Mouse (Mus musculus) thymus, adult 2 months (tissue): ENCODE measurements at regions not wholly inside any gene's neighbourhood (a gene's known extent, or its start where the extent isn't known, plus 50 kb on each side); places are given as distances from the start of the nearest gene placed in this dataset.

Source experiments
- DNase-seq: peaks from one replicate; pipeline ENCODE4 v3.0.0; 2021
- H3K27ac ChIP-seq: fragments of 200-500 bp; 2 replicates; pipeline ENCODE4 v1.5.1; 2012; ENCODE audit warnings: low read length, control low read depth; ENCODE audit not compliant: control insufficient read depth, insufficient read depth
- H3K27me3 ChIP-seq: fragments of 200-500 bp; 2 replicates; pipeline ENCODE4 v1.6.1; 2012; ENCODE audit warnings: mild to moderate bottlenecking, low read length, moderate library complexity, mixed read lengths; ENCODE audit not compliant: control insufficient read depth, insufficient read depth
- H3K36me3 ChIP-seq: fragments of 200-500 bp; 2 replicates; pipeline ENCODE4 v1.6.1; 2012; ENCODE audit warnings: mild to moderate bottlenecking, low read length, moderate library complexity; ENCODE audit not compliant: control insufficient read depth, insufficient read depth
- H3K4me1 ChIP-seq: fragments of 200-500 bp; replicated peaks from 2 replicates; pipeline ENCODE4 v1.6.1; 2012; ENCODE audit warnings: low read length; ENCODE audit not compliant: control insufficient read depth, insufficient read depth
- H3K4me3 ChIP-seq: fragments of 200-500 bp; 2 replicates; pipeline ENCODE4 v1.5.1; 2012; ENCODE audit warnings: mild to moderate bottlenecking, low read length, control low read depth, moderate library complexity; ENCODE audit not compliant: control insufficient read depth, insufficient read depth
- CTCF ChIP-seq: fragments of 200-500 bp; IDR thresholded peaks from 2 replicates; pipeline ENCODE4 v1.5.1; 2012; ENCODE audit warnings: mild to moderate bottlenecking, control low read depth, low read length, moderate library complexity, borderline replicate concordance; ENCODE audit not compliant: control insufficient read depth, poor library complexity, insufficient read depth; ENCODE audit errors: extremely low read depth
- POLR2A ChIP-seq: fragments of 200-500 bp; IDR thresholded peaks from 2 replicates; pipeline ENCODE4 v1.6.1; 2012; ENCODE audit warnings: mild to moderate bottlenecking, low read length, control low read depth, moderate library complexity; ENCODE audit not compliant: control insufficient read depth, poor library complexity, insufficient read depth; ENCODE audit errors: extremely low read depth
- WGBS: fragments of 180-500 bp; shearing (Covaris S2); methylation state at CpG from one replicate; pipeline ENCODE4 v1.1.7; 2018; 5-methylcytosine and 5-hydroxymethylcytosine counted together

DNA sequence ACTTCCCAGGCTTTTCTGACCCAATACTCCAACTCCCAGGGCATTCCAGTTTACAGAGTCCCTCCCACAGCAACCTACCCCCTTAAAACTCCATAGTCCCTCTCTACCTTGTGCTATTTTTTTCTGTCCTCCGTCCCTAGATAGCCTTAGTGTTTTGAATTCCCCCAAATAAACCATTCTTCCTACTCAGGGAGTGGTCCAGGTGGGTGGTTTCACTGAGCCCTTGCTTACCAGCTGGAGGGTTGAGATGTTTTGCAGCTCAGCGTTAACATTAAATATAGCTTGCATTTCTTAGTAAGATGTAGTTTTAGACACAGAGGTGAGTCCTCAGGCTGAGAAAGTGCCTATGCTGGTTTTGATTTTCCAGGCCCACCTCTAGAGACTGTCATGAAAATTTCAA is 313.0 kb downstream of the Bmper start:
- H3K36me3 ChIP-seq, result no peaks in the 10 kb centered on the region
- no peaks in the 10 kb centered on the region for H3K27me3 ChIP-seq
- no peaks in the 10 kb centered on the region for H3K4me1 ChIP-seq
- no peak for DNase-seq
- H3K4me3 ChIP-seq, result no peak overlapping the region
- 90% methylated on average over 2 of the region's 2 CpGs for WGBS
- TF ChIP-seq POLR2A (no peak), CTCF (no peak)
- no peak overlapping the region for H3K27ac ChIP-seq

DNA sequence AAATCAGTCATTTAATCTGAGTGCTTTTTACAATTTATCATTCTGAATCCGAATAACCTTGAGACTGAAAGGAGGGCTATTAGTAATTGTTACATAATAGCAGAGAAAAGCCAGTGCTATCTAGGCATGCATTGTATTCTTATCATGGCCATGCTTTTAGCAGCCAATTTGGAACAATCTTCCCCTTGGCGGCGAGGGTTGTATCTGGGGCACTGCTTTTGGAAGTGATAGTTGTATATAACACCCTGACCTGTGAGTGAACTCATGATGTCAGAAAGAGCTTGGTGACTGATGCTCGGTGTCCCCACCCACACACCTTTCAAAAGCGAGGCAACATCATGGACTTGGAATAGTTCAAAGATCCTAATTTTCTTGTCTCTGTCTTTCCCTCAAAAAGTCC is 315.2 kb downstream of the Bmper start:
- no peak for TF ChIP-seq POLR2A
- TF ChIP-seq CTCF, result no peak
- no peak overlapping the region for H3K27ac ChIP-seq
- H3K36me3 ChIP-seq, result no peaks in the 10 kb centered on the region
- no peaks in the 10 kb centered on the region for H3K27me3 ChIP-seq
- DNase-seq, result no peak
- H3K4me1 ChIP-seq, result no peaks in the 10 kb centered on the region
- 92% methylated on average over 5 of the region's 5 CpGs for WGBS
- H3K4me3 ChIP-seq, result no peak overlapping the region

DNA sequence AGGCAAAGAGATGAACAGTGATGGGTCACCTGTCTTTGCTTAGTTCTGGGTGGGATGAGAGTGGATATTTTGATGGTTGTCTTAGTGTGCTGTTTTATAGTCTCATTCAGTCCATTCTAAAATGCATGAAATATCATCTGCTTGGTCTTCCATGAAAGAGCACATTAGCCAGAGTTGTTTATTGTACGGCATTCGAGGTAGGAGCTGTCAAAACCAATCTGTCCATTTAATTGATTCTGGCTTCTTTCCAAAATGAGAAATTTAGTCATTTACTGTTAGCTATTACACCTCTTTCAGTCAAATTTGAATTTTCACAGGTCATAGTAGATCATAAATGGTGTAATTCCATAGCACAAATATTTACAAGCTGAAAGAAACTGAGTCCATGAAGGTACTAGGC is 328.8 kb downstream of the Bmper start:
- DNase-seq, result no peak
- Histone ChIP-seq H3K4me1 (no peaks in the 10 kb centered on the region), H3K27ac (no peak overlapping the region), H3K4me3 (no peak overlapping the region), H3K36me3 (no peaks in the 10 kb centered on the region), H3K27me3 (no peaks in the 10 kb centered on the region)
- WGBS, result 87% methylated on average over 2 of the region's 2 CpGs
- TF ChIP-seq POLR2A (no peak), CTCF (no peak)

DNA sequence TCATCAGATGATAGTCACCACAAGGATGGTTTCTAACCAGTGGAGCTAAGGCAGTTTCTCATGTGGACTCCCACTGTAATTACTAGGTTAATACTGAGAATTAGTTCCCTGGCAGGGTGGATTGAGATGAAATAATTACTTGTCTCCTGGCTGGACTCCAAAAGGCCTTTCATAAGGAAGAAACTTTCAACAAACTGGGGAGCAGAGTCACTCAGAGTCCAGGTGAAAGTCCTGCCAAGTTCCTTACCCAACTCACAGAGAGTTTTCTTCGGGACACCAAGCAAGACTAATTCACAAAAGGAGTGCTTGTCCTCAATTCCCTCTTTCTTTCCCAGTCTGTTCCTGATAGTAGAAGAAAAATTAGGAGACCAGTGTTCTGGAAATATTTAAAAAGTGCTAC is 330.9 kb downstream of the Bmper start:
- 77% methylated on average over 1 of the region's 1 CpGs for WGBS
- TF ChIP-seq CTCF, result no peak
- TF ChIP-seq POLR2A, result no peak
- Histone ChIP-seq H3K4me1 (no peaks in the 10 kb centered on the region), H3K27me3 (no peaks in the 10 kb centered on the region), H3K27ac (no peak overlapping the region), H3K36me3 (no peaks in the 10 kb centered on the region), H3K4me3 (no peak overlapping the region)
- no peak for DNase-seq

DNA sequence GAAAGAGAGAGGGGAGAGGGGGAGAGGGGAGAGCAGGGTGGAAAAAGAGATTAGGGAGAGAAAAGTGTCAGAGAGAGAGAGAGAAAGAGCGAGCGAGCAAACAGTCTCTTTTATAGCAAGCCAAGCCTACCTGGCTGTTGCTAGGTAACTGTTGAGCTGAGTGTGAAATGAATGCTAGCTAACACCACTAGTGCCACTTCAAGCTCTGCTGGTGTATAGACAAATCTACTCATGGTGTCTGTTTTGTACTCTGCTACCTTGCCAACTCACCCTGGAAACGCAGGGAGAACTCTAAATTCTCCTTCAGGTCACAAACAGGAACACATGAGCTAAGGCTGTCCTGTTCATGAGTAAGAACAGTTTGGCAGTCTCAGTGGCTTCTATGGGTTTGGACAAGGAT is 334.7 kb downstream of the Bmper start:
- TF ChIP-seq CTCF (no peak), POLR2A (no peak)
- 97% methylated on average over 3 of the region's 3 CpGs for WGBS

DNA sequence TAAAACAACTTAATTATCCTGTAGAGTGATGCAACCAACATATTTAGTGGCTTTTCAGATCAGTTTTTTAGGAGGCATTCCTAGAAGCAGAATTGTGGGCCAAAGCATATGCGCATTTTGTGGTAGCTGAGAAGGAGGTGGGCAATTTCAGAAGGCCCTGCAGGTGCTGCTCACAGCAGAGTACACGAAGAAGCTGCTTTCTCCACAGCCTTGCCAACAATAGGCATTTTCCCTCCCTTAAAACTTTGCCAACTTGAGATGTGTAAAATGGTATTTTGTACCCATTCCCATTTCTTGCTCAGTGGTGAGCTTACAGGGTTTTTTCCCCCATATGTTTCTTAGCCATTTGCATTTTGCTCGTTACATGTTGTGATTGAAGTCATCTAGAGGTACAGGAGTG is 339.0 kb downstream of the Bmper start:
- no peak for DNase-seq
- H3K4me3 ChIP-seq, result no peak overlapping the region
- H3K27me3 ChIP-seq, result no peaks in the 10 kb centered on the region
- H3K27ac ChIP-seq, result no peak overlapping the region
- WGBS, result 90% methylated on average over 3 of the region's 3 CpGs
- no peaks in the 10 kb centered on the region for H3K36me3 ChIP-seq
- TF ChIP-seq POLR2A, result no peak
- TF ChIP-seq CTCF, result no peak
- no peaks in the 10 kb centered on the region for H3K4me1 ChIP-seq

More for the DNA sequence above, 334.7 kb downstream of the Bmper start:
- no peak for DNase-seq
- H3K27ac ChIP-seq, result no peak overlapping the region
- no peaks in the 10 kb centered on the region for H3K36me3 ChIP-seq
- no peak overlapping the region for H3K4me3 ChIP-seq
- H3K27me3 ChIP-seq, result no peaks in the 10 kb centered on the region
- no peaks in the 10 kb centered on the region for H3K4me1 ChIP-seq

DNA sequence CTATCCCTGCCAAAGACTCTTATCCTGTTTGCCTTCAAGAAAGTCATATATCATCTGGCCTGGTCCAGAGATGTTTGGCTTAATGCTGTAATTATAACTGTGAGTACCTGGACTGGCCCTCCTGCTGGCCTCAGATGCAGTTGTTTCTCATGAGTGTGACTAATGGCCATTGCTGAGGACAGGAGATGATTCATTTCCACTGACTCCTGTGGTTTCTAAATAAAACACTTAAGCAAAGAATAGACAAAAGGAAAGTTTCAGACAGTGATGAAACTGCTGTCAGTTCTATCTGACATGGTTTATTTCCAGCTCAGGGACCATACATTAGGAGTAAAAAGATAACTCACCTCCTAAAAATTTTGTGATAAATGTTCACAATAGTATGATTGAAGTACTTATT is 344.2 kb downstream of the Bmper start:
- Histone ChIP-seq H3K4me3 (no peak overlapping the region), H3K27ac (no peak overlapping the region), H3K36me3 (no peaks in the 10 kb centered on the region), H3K4me1 (no peaks in the 10 kb centered on the region), H3K27me3 (no peaks in the 10 kb centered on the region)
- no peak for TF ChIP-seq CTCF
- TF ChIP-seq POLR2A, result no peak
- DNase-seq, result no peak

DNA sequence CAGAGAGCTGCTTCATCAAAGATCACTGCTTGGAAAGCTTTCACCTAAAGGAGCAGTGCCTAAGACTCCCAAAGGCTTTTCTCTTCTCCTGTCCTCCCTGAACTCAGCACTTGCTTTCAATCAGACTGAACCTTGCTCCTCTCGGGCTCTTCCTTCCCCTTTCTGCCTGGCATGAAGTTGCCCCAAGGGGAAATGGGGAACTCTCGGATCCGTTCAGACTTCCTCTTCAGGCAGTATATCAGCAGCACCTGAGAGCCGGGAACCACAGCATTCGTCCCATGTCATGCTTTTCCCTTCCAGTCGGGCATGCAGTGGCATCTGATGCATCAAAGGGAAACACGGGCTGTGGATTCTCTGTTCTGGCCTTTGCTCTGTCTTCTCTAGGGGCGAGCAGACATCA is 347.3 kb downstream of the Bmper start:
- H3K27me3 ChIP-seq, result no peaks in the 10 kb centered on the region

More for the DNA sequence above, 347.3 kb downstream of the Bmper start:
- no peak overlapping the region for H3K4me3 ChIP-seq
- DNase-seq, result no peak
- 3% methylated on average over 8 of the region's 8 CpGs for WGBS
- no peak overlapping the region for H3K27ac ChIP-seq
- H3K36me3 ChIP-seq, result no peaks in the 10 kb centered on the region
- TF ChIP-seq CTCF (no peak), POLR2A (no peak)
- no peaks in the 10 kb centered on the region for H3K4me1 ChIP-seq
